Mouse (Mus musculus) liver, embryonic 12.5 days (tissue): ENCODE measurements around the gene Borcs6. TPM values are rescaled to one million over a fixed set of nuclear protein-coding genes. Genes with fewer than 3 reads are reported as not detected.

ENCODE experiments used
- ATAC-seq: fragments of 200-750 bp; cut with Nextera tagmentation; 2 replicates; pipeline ENCODE4 v1.8.0; 2017; ENCODE audit warnings: moderate number of reproducible peaks, mild to moderate bottlenecking, moderate library complexity
- H3K27ac ChIP-seq: fragments of 300-500 bp; sonication (generic); 2 replicates; pipeline ENCODE4 v1.5.1; 2016; ENCODE audit warnings: mild to moderate bottlenecking
- H3K27me3 ChIP-seq: fragments of 300-500 bp; sonication (generic); replicated peaks from 2 replicates; pipeline ENCODE4 v1.6.1; 2016; ENCODE audit warnings: mild to moderate bottlenecking, moderate library complexity
- H3K36me3 ChIP-seq: fragments of 300-500 bp; sonication (generic); 2 replicates; pipeline ENCODE4 v1.6.1; 2016; ENCODE audit warnings: mild to moderate bottlenecking, moderate library complexity
- H3K4me1 ChIP-seq: fragments of 300-500 bp; sonication (generic); 2 replicates; pipeline ENCODE4 v1.6.1; 2016
- H3K4me2 ChIP-seq: fragments of 300-500 bp; sonication (generic); 2 replicates; pipeline ENCODE4 v1.6.1; 2016; ENCODE audit warnings: mild to moderate bottlenecking, moderate library complexity
- H3K4me3 ChIP-seq: fragments of 300-500 bp; sonication (generic); 2 replicates; pipeline ENCODE4 v1.5.1; 2016; ENCODE audit warnings: mild to moderate bottlenecking, moderate library complexity
- H3K9ac ChIP-seq: fragments of 300-500 bp; sonication (generic); 2 replicates; pipeline ENCODE4 v1.6.1; 2016; ENCODE audit warnings: mild to moderate bottlenecking, moderate library complexity
- H3K9me3 ChIP-seq: fragments of 300-500 bp; sonication (generic); replicated peaks from 2 replicates; pipeline ENCODE4 v1.6.1; 2016; ENCODE audit warnings: mild to moderate bottlenecking, moderate library complexity
- WGBS: fragments of 180-500 bp; shearing (Covaris S2); methylation state at CpG from one replicate; pipeline ENCODE4 v1.1.7; 2016; ENCODE audit not compliant: insufficient replicate concordance; 5-methylcytosine and 5-hydroxymethylcytosine counted together
- polyA plus RNA-seq: library from polyadenylated mRNA; unstranded; fragments of >200 nt; fragmentation: Nextera tagmentation; extraction: Ambion mirVana; gene quantifications from 2 replicates; pipeline ENCODE4 v1.2.1, GENCODE M21; 2016

Borcs6 gene
- polyA plus RNA-seq, 1 experiment from 2014 or later: 5.3 TPM

GRCm38 (mm10) chr11:69101604-69102402 lies 42.3 kb downstream of the Borcs6 start:
- no peak overlapping the region for H3K9ac ChIP-seq
- H3K4me3 ChIP-seq: no peak overlapping the region
- 75% methylated on average over 21 of the region's 21 CpGs for whole genome bisulfite sequencing
- H3K27me3 ChIP-seq: no peaks in the 10 kb centered on the region
- no peak for ATAC-seq
- H3K4me1 ChIP-seq: peaks cover 44% of the 10 kb centered on the region
- no peak overlapping the region for H3K4me2 ChIP-seq
- peaks cover 64% of the 10 kb centered on the region for H3K36me3 ChIP-seq
- H3K9me3 ChIP-seq: no peaks in the 10 kb centered on the region
- H3K27ac ChIP-seq: no peak overlapping the region

GRCm38 (mm10) chr11:69102403-69102725 lies 42.8 kb downstream of the Borcs6 start:
- H3K9ac ChIP-seq: no peak overlapping the region
- ATAC-seq: no peak

GRCm38 (mm10) chr11:69103121-69103520 lies 43.6 kb downstream of the Borcs6 start:
- Histone ChIP-seq H3K36me3 (peaks cover 77% of the 10 kb centered on the region), H3K27me3 (no peaks in the 10 kb centered on the region), H3K4me2 (no peak overlapping the region), H3K9me3 (no peaks in the 10 kb centered on the region), H3K9ac (no peak overlapping the region), H3K4me1 (peaks cover 31% of the 10 kb centered on the region), H3K27ac (no peak overlapping the region), H3K4me3 (no peak overlapping the region)
- ATAC-seq: no peak
- 87% methylated on average over 14 of the region's 14 CpGs for WGBS

More at GRCm38 (mm10) chr11:69102403-69102725, 42.8 kb downstream of the Borcs6 start:
- Histone ChIP-seq H3K4me1 (peaks cover 38% of the 10 kb centered on the region), H3K9me3 (no peaks in the 10 kb centered on the region), H3K36me3 (peaks cover 69% of the 10 kb centered on the region), H3K27me3 (no peaks in the 10 kb centered on the region), H3K27ac (no peak overlapping the region), H3K4me2 (no peak overlapping the region), H3K4me3 (no peak overlapping the region)
- 94% methylated on average over 7 of the region's 7 CpGs for WGBS

- H3K9me3 ChIP-seq: no peaks in the 10 kb centered on the region
- 78% methylated on average over 15 of the region's 15 CpGs for WGBS
- no peaks in the 10 kb centered on the region for H3K27me3 ChIP-seq
- H3K4me1 ChIP-seq: peaks cover 24% of the 10 kb centered on the region
- ATAC-seq: no peak
- peaks cover 83% of the 10 kb centered on the region for H3K36me3 ChIP-seq
- no peak overlapping the region for H3K9ac ChIP-seq
- no peak overlapping the region for H3K4me2 ChIP-seq
- no peak overlapping the region for H3K27ac ChIP-seq
- H3K4me3 ChIP-seq: no peak overlapping the region
Observed at GRCm38 (mm10) chr11:69103531-69104435, 44.3 kb downstream of the Borcs6 start.

GRCm38 (mm10) chr11:69104487-69104886 lies 45.0 kb downstream of the Borcs6 start:
- 84% methylated on average over 14 of the region's 14 CpGs for WGBS
- peaks cover 90% of the 10 kb centered on the region for H3K36me3 ChIP-seq
- H3K27ac ChIP-seq: no peak overlapping the region
- no peaks in the 10 kb centered on the region for H3K27me3 ChIP-seq
- H3K4me2 ChIP-seq: no peak overlapping the region
- no peak for ATAC-seq
- H3K9ac ChIP-seq: no peak overlapping the region
- peaks cover 24% of the 10 kb centered on the region for H3K4me1 ChIP-seq
- no peaks in the 10 kb centered on the region for H3K9me3 ChIP-seq
- no peak overlapping the region for H3K4me3 ChIP-seq

- ATAC-seq: no peak
- H3K36me3 ChIP-seq: peaks cover 92% of the 10 kb centered on the region
- H3K9ac ChIP-seq: no peak overlapping the region
- H3K9me3 ChIP-seq: no peaks in the 10 kb centered on the region
- no peak overlapping the region for H3K4me3 ChIP-seq
- no peak overlapping the region for H3K27ac ChIP-seq
- no peak overlapping the region for H3K4me2 ChIP-seq
- H3K4me1 ChIP-seq: peaks cover 24% of the 10 kb centered on the region
- no peaks in the 10 kb centered on the region for H3K27me3 ChIP-seq
- 79% methylated on average over 6 of the region's 6 CpGs for WGBS
Observed at GRCm38 (mm10) chr11:69105227-69105626, 45.7 kb downstream of the Borcs6 start.

GRCm38 (mm10) chr11:69105796-69106195 lies 46.3 kb downstream of the Borcs6 start:
- peaks cover 89% of the 10 kb centered on the region for H3K36me3 ChIP-seq
- no peaks in the 10 kb centered on the region for H3K9me3 ChIP-seq
- WGBS: 69% methylated on average over 2 of the region's 2 CpGs
- no peak overlapping the region for H3K27ac ChIP-seq
- peaks cover 20% of the 10 kb centered on the region for H3K4me1 ChIP-seq
- no peak overlapping the region for H3K9ac ChIP-seq
- H3K4me3 ChIP-seq: no peak overlapping the region
- no peak for ATAC-seq
- H3K27me3 ChIP-seq: no peaks in the 10 kb centered on the region
- no peak overlapping the region for H3K4me2 ChIP-seq

- no peak for ATAC-seq
- WGBS: 81% methylated on average over 11 of the region's 11 CpGs
- H3K27me3 ChIP-seq: no peaks in the 10 kb centered on the region
- H3K9me3 ChIP-seq: no peaks in the 10 kb centered on the region
- H3K36me3 ChIP-seq: peaks cover 84% of the 10 kb centered on the region
- H3K4me1 ChIP-seq: peaks cover 19% of the 10 kb centered on the region
- no peak overlapping the region for H3K9ac ChIP-seq
- H3K27ac ChIP-seq: no peak overlapping the region
- no peak overlapping the region for H3K4me2 ChIP-seq
- no peak overlapping the region for H3K4me3 ChIP-seq
Observed at GRCm38 (mm10) chr11:69106299-69106698, 46.8 kb downstream of the Borcs6 start.

- Histone ChIP-seq H3K4me2 (no peak overlapping the region), H3K4me3 (no peak overlapping the region), H3K27ac (no peak overlapping the region), H3K36me3 (peaks cover 78% of the 10 kb centered on the region), H3K27me3 (peaks cover 2% of the 10 kb centered on the region; the same call in 1 of the 2 replicates), H3K4me1 (peaks cover 25% of the 10 kb centered on the region), H3K9ac (no peak overlapping the region), H3K9me3 (no peaks in the 10 kb centered on the region)
- ATAC-seq: no peak
- 86% methylated on average over 11 of the region's 11 CpGs for WGBS
Observed at GRCm38 (mm10) chr11:69106842-69107241, 47.3 kb downstream of the Borcs6 start.

- Histone ChIP-seq H3K4me1 (peaks cover 32% of the 10 kb centered on the region), H3K36me3 (peaks cover 70% of the 10 kb centered on the region), H3K27me3 (peaks cover 10% of the 10 kb centered on the region), H3K27ac (no peak overlapping the region), H3K9ac (no peak overlapping the region), H3K4me2 (no peak overlapping the region), H3K4me3 (no peak overlapping the region), H3K9me3 (no peaks in the 10 kb centered on the region)
- 75% methylated on average over 11 of the region's 11 CpGs for WGBS
- ATAC-seq: no peak
Observed at GRCm38 (mm10) chr11:69107676-69108075, 48.2 kb downstream of the Borcs6 start.

- Histone ChIP-seq H3K27me3 (peaks cover 16% of the 10 kb centered on the region), H3K4me2 (no peak overlapping the region), H3K9me3 (no peaks in the 10 kb centered on the region), H3K4me3 (no peak overlapping the region), H3K27ac (no peak overlapping the region), H3K4me1 (peaks cover 32% of the 10 kb centered on the region), H3K9ac (no peak overlapping the region), H3K36me3 (peaks cover 64% of the 10 kb centered on the region)
- ATAC-seq: no peak
- WGBS: 82% methylated on average over 9 of the region's 9 CpGs
Observed at GRCm38 (mm10) chr11:69108223-69108622, 48.7 kb downstream of the Borcs6 start.
